Mouse (Mus musculus): ENCODE measurements around the gene Reep3.

DNA sequence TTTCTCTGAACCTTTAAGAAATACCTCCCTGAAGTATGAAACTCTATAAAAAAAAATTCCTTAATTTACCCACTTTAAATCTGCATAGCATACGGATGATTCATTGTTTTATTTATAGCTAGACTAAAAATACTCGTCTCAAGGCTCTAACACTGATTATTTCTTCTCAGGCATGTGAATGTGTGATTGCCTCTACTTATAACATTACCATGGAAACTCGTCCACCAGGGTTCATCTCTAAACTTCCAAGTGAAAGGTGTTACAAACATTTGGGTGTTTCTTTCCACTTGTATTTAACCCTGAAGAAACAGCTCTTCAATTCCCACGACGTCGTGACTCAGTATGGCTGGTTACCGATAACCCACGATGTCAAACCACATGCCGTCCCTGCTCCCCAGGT is 73.7 kb downstream of the Reep3 start:
- TF ChIP-seq NELFE (IDR thresholded peaks at IDR 0.05; ENCODE audit: low read depth, low read length) = no peak
- TF ChIP-seq CTCF (IDR thresholded peaks at IDR 0.05 in 2 of 3, conservative IDR thresholded peaks at IDR 0.05 in 1 of 3; ENCODE audit: control insufficient read depth in 1 of 3, insufficient read depth in 1 of 3, low read depth in 2 of 3, low read length in 3 of 3, poor library complexity in 1 of 3, severe bottlenecking in 1 of 3) = no peak
- TF ChIP-seq GATA1 (IDR thresholded peaks at IDR 0.05; ENCODE audit: low read depth, low read length) = no peak
- TF ChIP-seq GABPA (IDR thresholded peaks at IDR 0.05; ENCODE audit: low read depth, low read length) = no peak
- TF ChIP-seq EP300 (IDR thresholded peaks at IDR 0.05; ENCODE audit: low read depth in 1 of 2, low read length in 2 of 2) = no peak
